Mouse (Mus musculus) hematopoietic stem cell, adult 5-6 weeks (primary cell): ENCODE measurements around the gene Cacna1c. TPM values are rescaled to one million over a fixed set of nuclear protein-coding genes. Genes with fewer than 3 reads are reported as not detected.

Experiments
- ATAC-seq, 2 experiments: fragments of 125-278 bp in 1 of 2; replicated peaks in 1 of 2; 2 replicates each; pipeline ENCODE4 v1.8.0; 2016 to 2017; ENCODE audit warnings: inconsistent platforms in 2 of 2, mild to moderate bottlenecking in 2 of 2, moderate number of reproducible peaks in 2 of 2, low read depth in 1 of 2, moderate TSS enrichment in 1 of 2; ENCODE audit not compliant: low FRiP score in 2 of 2, poor library complexity in 2 of 2, severe bottlenecking in 2 of 2, insufficient read depth in 1 of 2, low TSS enrichment in 1 of 2
- total RNA-seq: library from RNA; stranded (forward); fragments of 172-1452, 232-1000 nt; gene quantifications from 2 replicates; pipeline ENCODE4 v1.2.3, GENCODE M21; 2017

Cacna1c gene
- total RNA-seq, 1 experiment from 2014 or later: not detected

DNA sequence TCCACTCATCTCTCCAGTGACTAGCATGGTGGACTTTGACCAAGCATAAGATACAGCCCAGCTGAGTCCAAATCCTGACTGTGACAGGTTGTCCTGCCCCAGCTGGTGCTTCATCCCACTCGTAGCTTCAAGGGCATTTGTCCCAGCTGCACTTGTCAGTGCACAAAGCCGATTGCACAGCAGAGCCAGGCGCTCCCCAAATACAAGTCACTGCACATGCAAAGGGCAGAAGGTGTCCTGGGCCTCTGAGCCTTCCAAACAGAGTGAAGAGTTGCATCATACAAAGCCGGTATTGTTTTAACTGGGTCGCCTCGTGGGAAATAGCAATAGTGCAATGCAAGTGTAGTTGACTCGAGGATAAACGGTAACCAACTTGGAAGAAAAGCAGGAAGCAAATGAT is 113.6 kb downstream of the Cacna1c start:
- ATAC-seq: no peak

DNA sequence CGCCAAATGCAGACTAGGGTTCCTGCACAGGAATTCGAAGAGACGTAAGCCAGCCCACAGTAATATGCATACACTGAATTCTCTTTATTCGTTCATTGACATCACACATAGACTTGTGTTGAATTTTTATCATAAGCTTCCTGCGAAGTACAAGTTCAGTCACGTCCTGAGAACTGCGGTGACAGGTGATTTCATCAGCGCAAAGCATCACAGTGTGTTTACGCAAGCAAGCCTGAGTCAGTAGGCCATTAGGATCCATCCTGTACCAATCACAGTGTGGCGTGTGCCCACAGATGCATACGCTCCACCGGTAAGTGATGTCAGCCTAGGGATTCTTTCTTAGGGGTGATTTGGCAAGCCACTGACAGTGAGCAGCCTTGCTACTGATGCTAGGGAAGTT is 114.6 kb downstream of the Cacna1c start:
- no peak for ATAC-seq

DNA sequence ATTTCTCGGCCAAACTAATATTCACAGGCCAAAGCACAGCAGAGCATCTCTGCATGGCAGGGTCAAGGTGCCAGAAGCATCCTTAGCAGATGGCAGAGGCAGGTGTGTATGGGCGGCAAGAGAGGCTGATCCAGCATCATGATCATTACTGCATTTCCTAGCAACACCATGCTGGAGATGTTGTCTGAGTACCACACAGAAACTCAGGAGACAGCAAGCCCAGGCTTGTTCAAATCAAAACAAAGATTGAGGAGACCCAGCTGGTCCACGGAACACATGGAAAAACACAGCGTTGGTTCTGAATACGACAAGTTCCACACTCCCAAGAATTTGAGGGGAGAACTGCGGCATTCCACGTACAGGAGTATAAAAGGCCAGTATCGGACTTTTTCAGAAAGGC is 116.6 kb downstream of the Cacna1c start:
- no peak for ATAC-seq

DNA sequence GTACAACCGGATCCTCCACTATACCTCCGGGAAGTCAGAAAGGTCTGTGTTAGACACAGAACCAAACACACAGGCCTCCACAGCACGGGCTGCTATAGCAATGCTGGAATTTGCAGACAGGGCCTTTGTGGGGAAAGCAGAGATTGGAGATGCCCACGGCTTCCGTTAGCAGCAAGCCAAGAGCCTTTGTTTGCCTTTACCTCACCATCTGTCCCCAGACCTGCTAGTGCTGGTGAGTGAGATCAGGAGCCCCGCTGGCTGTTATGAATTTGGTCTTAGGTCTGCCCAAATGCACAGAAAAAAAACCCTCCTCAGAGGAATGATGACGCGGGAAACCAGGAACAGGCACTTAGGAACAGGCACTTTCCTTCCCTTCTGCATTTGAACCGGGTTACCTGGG is 117.3 kb downstream of the Cacna1c start:
- no peak for ATAC-seq

DNA sequence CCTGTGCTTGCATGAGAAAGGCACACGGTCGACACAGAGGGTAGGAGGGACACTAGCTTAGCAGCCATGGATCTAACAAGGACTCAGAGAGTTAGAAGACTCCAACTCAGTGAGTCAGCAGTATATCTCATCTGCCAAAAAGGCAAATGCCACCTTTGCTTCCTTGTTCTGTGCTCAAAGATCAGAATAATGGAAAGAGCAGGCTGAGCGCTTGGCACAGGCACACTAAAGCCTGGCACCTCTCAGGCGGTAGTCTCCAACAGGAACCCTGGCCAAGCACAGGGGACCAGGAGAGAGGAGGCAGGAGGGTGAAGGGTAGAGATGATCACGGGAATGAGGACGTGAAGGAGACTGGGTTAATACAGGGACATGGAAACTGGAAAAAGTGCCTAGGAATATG is 119.0 kb downstream of the Cacna1c start:
- ATAC-seq: no peak

DNA sequence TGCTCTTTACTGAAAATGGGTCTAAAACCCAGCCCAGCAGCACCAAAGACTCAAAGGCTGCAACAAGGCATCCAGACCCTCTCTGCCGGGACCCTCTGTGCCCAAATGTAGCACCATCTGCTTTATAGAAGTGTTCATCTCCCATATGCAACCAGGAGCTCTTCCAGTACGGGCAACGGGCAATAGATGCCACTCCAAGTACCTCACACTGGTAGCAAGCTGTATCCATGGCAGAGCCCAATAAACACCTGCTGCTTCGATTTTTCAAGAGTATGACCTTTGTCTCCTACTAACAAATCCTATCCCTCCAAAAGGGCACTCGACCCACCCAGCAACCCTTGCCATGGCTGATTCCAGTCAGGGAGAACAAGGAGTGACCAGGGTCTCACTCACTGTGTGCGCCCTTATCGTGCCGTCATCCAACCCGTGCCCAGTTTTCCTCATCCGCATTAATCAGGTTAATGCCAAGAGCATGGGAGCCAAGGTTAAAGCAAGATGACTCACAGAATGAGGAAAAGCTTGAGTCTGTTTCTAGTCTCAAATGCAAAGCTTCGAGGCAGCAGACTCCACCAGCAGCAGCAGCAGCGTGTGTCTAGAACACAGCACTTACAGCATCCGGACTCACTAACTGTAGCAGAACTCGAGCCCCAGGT is 122.7 kb downstream of the Cacna1c start:
- ATAC-seq: no peak

DNA sequence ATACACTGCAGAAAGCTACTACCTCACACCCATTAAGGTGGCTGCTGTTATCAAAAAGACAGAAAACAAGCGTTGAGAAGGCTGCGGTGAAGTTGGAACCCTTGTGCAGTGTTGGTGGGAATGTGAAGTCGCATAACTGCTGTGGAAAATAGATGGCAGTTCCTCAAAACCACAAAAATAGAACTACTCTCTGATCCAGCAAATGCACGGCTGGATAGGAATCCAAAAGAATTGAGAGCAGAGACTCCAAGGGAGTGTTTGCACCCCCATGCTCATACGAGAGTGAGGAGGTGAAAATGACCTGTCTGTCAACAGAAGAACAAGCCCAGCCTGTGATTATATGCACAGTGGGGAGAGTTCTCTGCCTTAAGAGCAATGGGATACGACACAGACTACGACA is 123.4 kb downstream of the Cacna1c start:
- ATAC-seq: no peak

DNA sequence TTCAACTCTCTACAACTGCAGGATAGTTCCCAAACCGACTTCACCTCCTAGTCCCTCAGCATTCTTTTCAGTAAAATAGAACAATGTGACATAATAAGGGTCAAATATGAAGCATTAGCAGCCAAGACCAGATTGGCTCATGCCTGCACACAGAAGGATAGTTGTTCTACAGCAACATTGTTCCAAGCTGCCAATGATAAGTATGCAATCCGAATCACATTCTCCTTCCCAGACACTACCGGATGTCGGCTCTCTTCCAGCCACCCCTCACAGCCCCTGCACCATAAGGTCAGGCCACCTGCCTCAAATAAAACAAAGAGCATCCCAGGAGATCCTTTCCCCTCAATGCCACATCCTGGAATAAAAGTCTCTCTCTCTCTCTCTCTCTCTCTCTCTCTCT is 125.4 kb downstream of the Cacna1c start:
- ATAC-seq: no peak

DNA sequence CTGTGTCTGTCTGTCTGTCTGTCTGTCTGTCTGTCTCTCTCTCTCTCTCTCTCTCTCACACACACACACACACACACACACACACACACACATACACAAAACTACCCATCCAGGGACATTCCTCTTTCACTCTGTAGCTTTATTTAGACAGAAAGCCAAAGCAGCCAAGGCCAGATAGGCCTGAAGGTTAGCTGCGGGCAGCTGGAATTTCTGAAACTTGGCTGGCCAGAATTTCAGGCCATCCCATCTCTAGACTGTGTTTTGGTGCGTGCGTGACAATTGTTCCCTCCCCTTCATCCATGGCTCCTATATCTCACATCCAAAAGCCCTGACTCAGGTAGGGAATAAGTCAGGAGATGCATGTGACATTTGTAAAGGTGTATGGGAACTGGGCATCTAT is 125.9 kb downstream of the Cacna1c start:
- no peak for ATAC-seq

DNA sequence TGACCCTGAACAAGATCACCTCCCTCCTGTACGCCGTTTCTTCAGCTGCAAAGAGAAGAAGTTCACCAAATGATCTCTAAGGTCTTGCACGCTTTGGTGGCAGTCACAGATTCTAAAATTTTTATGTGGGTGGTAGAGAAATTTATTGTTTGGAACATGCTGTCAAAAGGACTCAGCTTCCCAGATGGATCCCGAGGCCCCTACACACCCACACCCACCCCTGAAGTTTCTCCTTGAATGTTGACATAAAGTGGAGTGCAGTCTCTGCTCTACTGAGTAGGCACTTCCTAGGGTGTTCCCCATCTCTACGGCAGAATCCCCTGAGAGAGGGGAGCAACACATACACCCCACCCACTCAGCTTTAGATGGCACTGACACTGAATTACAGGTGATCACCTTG is 127.1 kb downstream of the Cacna1c start:
- no peak for ATAC-seq

DNA sequence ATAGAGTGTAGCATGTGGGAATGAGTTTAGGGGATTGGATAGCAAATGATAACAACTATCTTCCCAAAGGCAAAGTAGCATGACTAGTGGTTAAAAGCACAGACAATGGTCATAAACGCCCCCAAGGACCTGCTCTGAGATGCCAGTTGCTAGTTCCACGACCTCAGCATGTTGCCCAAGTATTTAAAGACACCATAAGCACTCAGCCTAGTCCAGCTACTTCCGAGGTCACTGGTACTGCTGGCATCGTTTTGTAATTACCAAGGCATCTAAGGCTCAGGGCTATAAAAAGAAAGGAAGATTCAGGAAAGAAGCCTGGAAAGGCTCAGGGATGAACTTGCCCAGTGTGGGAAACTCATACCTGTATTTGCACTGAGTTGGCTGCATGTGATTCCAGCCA is 127.6 kb downstream of the Cacna1c start:
- no peak for ATAC-seq

DNA sequence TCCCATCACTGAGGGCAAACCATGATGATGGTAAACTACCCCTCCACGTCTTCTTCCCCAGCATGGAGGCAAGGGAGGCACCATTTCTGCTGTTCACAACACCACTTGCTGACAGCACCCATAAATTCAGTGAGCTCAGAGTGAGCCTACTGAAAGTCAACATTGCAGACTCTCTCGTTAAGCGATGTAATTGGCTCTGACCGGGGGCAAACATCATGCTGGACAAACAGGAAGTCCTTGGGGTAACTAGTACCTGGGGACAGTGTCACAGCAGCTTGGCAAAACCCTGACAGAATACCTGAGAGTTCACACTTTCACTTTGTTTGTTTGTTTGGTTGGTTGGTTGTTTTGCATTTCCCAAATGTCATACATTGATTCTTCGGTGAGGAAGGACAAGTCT is 131.3 kb downstream of the Cacna1c start:
- ATAC-seq: no peak

DNA sequence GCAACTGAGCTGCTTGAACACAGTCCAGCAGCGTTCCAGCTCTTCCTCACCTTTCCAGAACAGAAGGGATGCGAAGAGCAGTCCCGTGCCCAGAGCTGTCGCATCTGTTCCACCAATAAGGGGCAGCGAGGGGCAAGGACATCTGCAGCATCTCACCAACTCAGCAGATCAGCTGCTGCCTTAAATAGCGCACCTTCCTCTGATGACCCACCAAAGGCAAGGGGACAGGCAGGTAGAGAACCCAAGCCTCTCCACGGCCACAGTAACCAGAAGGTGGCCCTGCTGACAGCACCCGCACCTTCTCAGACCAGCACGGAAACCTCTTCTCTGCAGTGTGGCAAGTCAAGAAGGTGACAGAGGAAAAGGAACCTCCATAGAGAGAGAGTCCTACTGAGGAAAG is 131.8 kb downstream of the Cacna1c start:
- ATAC-seq: no peak

DNA sequence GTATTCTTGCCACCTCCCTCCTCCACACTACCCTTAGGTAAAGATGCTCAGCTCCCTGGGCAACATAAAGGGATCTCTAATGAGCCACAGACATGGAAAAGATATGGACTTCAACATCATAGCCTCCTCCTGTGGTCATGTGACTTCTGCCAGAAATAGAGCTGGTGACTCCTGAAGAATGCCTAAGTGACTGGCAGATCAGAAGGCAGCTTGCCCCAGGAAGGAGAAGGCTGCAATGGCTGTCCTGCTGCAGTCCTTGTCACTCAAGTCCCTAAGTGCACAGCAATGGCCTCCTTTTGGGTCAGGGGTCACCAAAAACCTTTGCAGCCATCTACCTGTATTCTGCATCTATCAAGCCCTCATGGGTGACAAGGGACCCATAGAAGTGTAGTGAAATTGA is 133.5 kb downstream of the Cacna1c start:
- no peak for ATAC-seq

DNA sequence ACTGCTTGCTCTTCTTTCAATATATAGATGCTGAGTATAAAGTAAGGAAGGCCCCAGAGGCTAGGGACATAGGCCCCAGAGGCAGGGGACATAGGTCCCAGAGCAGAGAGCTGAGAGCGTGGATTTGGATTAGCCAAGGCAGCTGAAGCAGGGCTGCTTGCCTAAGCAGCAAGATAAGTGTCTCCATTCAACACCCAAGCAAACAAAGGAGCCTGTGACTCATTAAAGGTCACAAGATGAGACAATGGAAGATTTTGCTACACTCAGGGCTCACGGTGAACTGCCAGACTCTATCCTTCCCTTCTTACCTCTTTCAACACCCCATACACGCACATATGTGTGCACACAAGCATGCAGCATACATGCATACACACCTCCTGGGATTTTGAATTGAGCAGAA is 137.3 kb downstream of the Cacna1c start:
- no peak for ATAC-seq

DNA sequence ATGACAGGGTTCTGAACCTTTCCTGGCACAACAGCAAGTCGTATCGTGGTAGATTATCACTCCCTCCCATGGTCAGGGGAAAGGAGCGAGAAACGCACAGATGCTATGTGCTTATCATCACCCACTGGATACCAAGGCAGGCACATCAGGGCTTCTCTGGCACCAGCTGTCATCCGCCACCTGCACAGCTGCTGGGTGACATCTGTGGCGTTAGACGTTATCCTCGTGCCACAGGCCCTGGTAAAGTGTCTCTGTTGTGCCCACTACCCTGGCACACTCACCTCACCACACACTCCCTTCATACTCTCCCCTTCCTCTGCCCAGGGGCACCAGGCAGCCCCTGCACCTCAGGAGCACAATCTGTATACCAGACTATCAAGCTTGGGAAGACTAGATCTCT is 137.8 kb downstream of the Cacna1c start:
- ATAC-seq: no peak

DNA sequence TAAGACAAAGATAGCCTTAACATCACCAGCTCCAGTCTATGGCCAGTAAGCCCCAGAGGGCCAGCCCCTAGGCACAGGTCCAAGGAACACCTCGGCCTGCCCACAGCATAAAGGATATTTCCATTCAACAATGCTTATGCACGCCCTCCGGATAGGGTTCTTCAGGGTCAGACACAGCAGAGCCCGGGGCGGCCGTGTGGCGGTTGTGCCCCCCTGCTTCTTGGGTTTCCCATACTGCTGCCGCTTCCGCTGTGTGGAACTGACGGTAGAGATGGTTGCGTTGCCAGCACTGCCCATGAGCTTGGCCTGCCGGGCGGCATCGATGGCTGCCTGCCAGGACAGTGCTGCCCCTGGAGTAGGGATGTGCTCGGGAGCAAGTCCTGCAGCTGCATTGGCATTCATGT is 139.1 kb downstream of the Cacna1c start:
- ATAC-seq: peak in 1 of 2 experiments; percentile 7; a peak in 1 of 4 replicates

DNA sequence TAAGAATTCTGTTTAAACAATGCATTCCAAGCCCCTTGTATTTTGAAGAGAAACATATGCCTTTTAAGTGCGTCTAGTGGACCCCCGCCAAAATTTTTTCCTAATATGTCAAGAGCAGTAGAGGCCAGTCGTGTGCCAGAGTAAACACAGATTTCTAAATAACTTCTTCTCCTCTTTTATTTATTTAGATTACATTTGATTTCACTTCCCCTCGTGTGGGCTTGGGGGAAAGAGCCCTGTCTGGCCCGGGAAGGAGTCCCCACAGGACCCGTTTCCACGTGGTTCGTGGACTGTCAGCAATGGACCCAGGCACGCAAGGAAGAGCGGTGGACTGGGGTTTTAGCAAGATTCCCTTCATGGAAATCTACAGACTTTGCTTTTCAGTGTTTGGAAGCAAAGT is 143.4 kb downstream of the Cacna1c start:
- ATAC-seq: no peak

DNA sequence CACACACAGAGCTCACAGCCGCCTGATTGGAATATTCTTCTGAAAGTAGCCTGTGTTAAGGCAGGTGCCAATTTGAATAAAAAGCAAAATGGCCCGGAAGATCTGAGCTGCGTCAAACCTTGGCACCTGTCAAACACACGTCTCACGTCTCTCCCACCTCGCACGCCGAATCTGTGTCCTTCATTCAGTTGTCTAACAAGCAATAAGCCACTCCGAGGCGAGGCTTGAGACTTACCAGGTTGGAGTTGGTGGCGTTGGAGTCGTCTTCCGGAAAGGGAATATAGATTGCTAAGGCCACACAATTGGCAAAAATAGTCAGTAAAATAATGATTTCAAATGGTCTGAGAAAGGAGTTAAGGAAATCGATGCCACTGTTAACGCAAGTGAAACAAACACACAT is 143.9 kb downstream of the Cacna1c start:
- no peak for ATAC-seq

DNA sequence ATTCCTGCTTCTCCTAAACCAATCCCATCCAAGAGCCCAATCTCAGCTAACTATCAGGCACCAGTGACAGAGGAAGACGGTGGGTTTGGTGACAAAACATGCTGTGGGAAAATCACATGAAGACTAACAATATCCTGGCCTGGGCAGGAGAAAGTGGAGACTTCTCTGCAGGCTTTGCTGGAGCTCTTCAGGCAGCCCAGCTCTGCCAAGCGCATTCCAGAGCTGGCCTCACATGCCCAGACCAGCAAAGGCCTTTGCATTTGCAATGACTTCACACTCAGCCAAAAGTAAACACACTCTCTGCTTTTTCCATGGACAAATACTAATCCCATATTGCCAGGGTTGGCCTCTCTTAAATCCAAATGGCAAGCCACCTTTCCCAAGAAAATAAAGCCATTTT is 144.5 kb downstream of the Cacna1c start:
- no peak for ATAC-seq
